Mouse (Mus musculus): ENCODE data around the gene Gm28510.
"Not testable (repeated sequence)": the region's sequence is repeated elsewhere in the genome, so short reads cannot be mapped to it uniquely, and the experiment has no call there.

Gene Gm28510

GRCm38 (mm10) chrY:10412437-10412836 is at the start of gene Gm28510:
Gm28510 (plus strand) TSS chrY:10412737.
- not testable (repeated sequence) for DNase-seq (ENCODE audit: low spot score in 2 of 2)

Measured in frontal cortex, postnatal 14 days (tissue).